Comparison of ENCODE assay signal across 13 mouse cellular contexts in the genomic region with DNA sequence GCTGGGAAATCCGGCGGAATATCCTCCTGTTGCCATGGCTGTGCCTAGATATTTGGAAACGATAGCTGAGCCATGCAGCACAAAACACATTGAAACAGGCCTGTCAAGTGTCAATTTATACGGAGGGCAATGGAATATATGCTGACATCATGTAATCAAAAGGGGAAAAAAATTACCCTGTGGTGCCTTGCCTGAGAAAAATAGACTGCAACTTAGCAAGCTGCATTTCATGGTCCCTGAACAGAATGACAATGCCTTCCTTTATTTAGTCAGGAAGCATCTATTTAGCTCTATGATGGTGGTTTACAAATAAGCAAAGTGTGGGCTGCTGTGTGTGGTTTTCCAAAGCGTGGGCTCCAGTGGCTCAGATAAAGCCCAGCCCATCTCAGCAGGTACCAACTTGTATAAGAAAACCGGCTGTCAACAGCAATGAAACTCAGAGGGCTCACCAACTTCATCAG.
A peak's percentile ranks its signal among the peaks of the same experiment; 100 is the strongest.
DNase-seq lines count a peak whose midpoint lies in the region; ATAC-seq lines count a peak whose summit lies in the region.
"Had no signal": no experiment of that assay in that cellular context is flagged by ENCODE, and none has a peak within 500 bp of the region (broad histone marks: within the 10 kb centered on the region; RNA-seq: fewer than 3 reads in every experiment).

No protein-coding gene starts in this region.

- no peak for ATAC-seq in midbrain, embryonic 15.5 days (replicated peaks)
- ATAC-seq in forebrain, embryonic 14.5 days = peak; percentile 85
- 0 out of 2 replicates have a peak, but pooled peaks have one; percentile 15 for ATAC-seq in hindbrain, embryonic 15.5 days (ENCODE audit: low FRiP score, low read depth)
- no peak for ATAC-seq in CD4-positive, CD25-positive, alpha-beta regulatory T cell, adult 4 months
- ATAC-seq: activated CD4-positive, CD25-positive, alpha-beta regulatory T cell, adult 4 months had no signal

- H3K4me1 ChIP-seq in midbrain, embryonic 10.5 days = peaks cover 15% of the 10 kb centered on the region
- peaks cover 7% of the 10 kb centered on the region; the same call in 1 of the 2 replicates for H3K4me1 ChIP-seq in midbrain, embryonic 15.5 days
- H3K4me1 ChIP-seq in forebrain, embryonic 14.5 days (ENCODE audit: control insufficient read depth, insufficient read depth, low read length) = peaks cover 12% of the 10 kb centered on the region
- H3K4me1 ChIP-seq in hindbrain, embryonic 15.5 days (replicated peaks) = peaks cover 6% of the 10 kb centered on the region; the same call in 1 of the 2 replicates

- H3K27me3 ChIP-seq in midbrain, embryonic 10.5 days (ENCODE audit: low read depth, poor library complexity, severe bottlenecking) = no peaks in the 10 kb centered on the region; the same call in 1 of the 2 replicates
- no peaks in the 10 kb centered on the region for H3K27me3 ChIP-seq in midbrain, embryonic 15.5 days (replicated peaks)
- no peaks in the 10 kb centered on the region for H3K27me3 ChIP-seq in forebrain, embryonic 14.5 days (replicated peaks; ENCODE audit: control insufficient read depth, insufficient read depth, low read length)
- no peaks in the 10 kb centered on the region for H3K27me3 ChIP-seq in hindbrain, embryonic 15.5 days

- H3K4me2 ChIP-seq in midbrain, embryonic 15.5 days = no peak overlapping the region
- no peak overlapping the region for H3K4me2 ChIP-seq in forebrain, embryonic 14.5 days (ENCODE audit: low read length)
- H3K4me2 ChIP-seq in hindbrain, embryonic 15.5 days = no peak overlapping the region

- H3K36me3 ChIP-seq in midbrain, embryonic 10.5 days = no peaks in the 10 kb centered on the region
- no peaks in the 10 kb centered on the region for H3K36me3 ChIP-seq in midbrain, embryonic 15.5 days (replicated peaks)
- H3K36me3 ChIP-seq in forebrain, embryonic 14.5 days (ENCODE audit: control insufficient read depth, insufficient read depth, low read length) = no peaks in the 10 kb centered on the region
- no peaks in the 10 kb centered on the region for H3K36me3 ChIP-seq in hindbrain, embryonic 15.5 days

- H3K9ac ChIP-seq in midbrain, embryonic 15.5 days = no peak overlapping the region
- no peak overlapping the region for H3K9ac ChIP-seq in forebrain, embryonic 14.5 days (ENCODE audit: low read length)
- H3K9ac ChIP-seq in hindbrain, embryonic 15.5 days = no peak overlapping the region

- WGBS in midbrain, embryonic 10.5 days = 28% methylated on average over 6 of the region's 6 CpGs
- 13% methylated on average over 6 of the region's 6 CpGs for WGBS in midbrain, embryonic 15.5 days
- 4% methylated on average over 6 of the region's 6 CpGs for WGBS in forebrain, embryonic 14.5 days
- WGBS in hindbrain, embryonic 15.5 days = 14% methylated on average over 6 of the region's 6 CpGs

- peak; percentile 19 for DNase-seq in midbrain, embryonic 10.5 days (ENCODE audit: low spot score)
- DNase-seq in forebrain, embryonic 14.5 days (ENCODE audit: low spot score) = peak; percentile 85
- DNase-seq in retina, postnatal 1 day = peak; percentile 74
- DNase-seq in right cerebral cortex, adult 2 months (ENCODE audit: low spot score in 2 of 2) = no peak
- DNase-seq: cerebellum, adult 11 months; gastrocnemius, postnatal 10 days; liver; lung, adult 18-20 months; lung, postnatal 36 days had no signal

- no peak overlapping the region for H3K4me3 ChIP-seq in midbrain, embryonic 10.5 days
- H3K4me3 ChIP-seq in midbrain, embryonic 15.5 days = no peak overlapping the region
- no peak overlapping the region for H3K4me3 ChIP-seq in forebrain, embryonic 14.5 days (ENCODE audit: low read depth, low read length)
- no peak overlapping the region for H3K4me3 ChIP-seq in hindbrain, embryonic 15.5 days

- H3K27ac ChIP-seq in midbrain, embryonic 10.5 days (replicated peaks) = no peak overlapping the region
- no peak overlapping the region for H3K27ac ChIP-seq in midbrain, embryonic 15.5 days
- H3K27ac ChIP-seq in forebrain, embryonic 14.5 days (ENCODE audit: low read depth, low read length) = no peak overlapping the region; the same call in 1 of the 2 replicates
- no peak overlapping the region for H3K27ac ChIP-seq in hindbrain, embryonic 15.5 days (replicated peaks)

- no peaks in the 10 kb centered on the region for H3K9me3 ChIP-seq in midbrain, embryonic 10.5 days (replicated peaks)
- H3K9me3 ChIP-seq in midbrain, embryonic 15.5 days = no peaks in the 10 kb centered on the region
- no peaks in the 10 kb centered on the region for H3K9me3 ChIP-seq in forebrain, embryonic 14.5 days (replicated peaks; ENCODE audit: control insufficient read depth, low read length)
- H3K9me3 ChIP-seq in hindbrain, embryonic 15.5 days = no peaks in the 10 kb centered on the region

Comparison
In these comparisons a context has a peak if more than half of its experiments do, and no peak if none do; other contexts are left out.
1. DNase-seq: peak in midbrain, embryonic 10.5 days (single experiment), forebrain, embryonic 14.5 days (single experiment) and retina, postnatal 1 day (single experiment); none in right cerebral cortex, adult 2 months (0 of 2).
2. ATAC-seq: peak in forebrain, embryonic 14.5 days (single experiment) and hindbrain, embryonic 15.5 days (single experiment); none in midbrain, embryonic 15.5 days (single experiment) and CD4-positive, CD25-positive, alpha-beta regulatory T cell, adult 4 months (single experiment).